Mouse (Mus musculus): Measurements from ENCODE around the gene Rnf216. TPM values are rescaled to one million over a fixed set of nuclear protein-coding genes. Genes with fewer than 3 reads are reported as not detected.

Rnf216 gene
- polyA plus RNA-seq, 1 experiment = 17.7 TPM

DNA sequence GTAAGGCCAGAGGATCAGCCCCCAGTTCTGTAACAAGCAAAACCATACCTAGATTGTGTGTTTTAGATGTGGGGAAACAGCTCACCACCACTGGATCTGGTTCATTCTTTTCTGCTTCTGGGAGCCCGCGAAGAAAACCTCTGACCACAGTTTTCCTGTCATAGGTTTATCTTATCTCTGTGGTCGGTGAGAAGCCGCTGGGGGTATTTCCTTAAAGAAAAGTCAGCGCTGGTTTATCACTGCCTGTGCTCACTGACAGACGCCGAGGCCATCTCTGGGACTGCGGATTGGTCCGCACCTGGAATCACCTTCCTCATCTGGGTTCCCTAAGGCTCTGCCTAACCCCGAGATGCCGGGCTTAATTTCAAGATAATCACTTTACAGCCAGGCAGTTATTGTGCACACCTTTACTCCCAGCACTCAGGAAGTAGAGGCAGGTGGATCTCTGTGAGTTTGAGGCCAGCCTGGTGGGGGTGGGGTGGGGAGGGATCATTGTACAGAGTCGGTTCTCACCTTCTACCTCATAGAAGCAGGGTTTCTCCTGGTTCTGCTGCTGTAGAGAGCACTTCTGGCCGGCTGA, 20.2 kb upstream of the Rnf216 start:
- H3K9me3 ChIP-seq = peaks cover 25% of the 10 kb centered on the region
- H3K4me3 ChIP-seq (replicated peaks) = no peak overlapping the region
- peaks cover 21% of the 10 kb centered on the region for H3K4me1 ChIP-seq
- TF ChIP-seq FLI1 (IDR thresholded peaks at IDR 0.05; ENCODE audit: low read length) = no peak
- peaks cover 71% of the 10 kb centered on the region for H3K27me3 ChIP-seq (replicated peaks)
- H3K36me3 ChIP-seq (replicated peaks; ENCODE audit: low read length) = no peaks in the 10 kb centered on the region

DNA sequence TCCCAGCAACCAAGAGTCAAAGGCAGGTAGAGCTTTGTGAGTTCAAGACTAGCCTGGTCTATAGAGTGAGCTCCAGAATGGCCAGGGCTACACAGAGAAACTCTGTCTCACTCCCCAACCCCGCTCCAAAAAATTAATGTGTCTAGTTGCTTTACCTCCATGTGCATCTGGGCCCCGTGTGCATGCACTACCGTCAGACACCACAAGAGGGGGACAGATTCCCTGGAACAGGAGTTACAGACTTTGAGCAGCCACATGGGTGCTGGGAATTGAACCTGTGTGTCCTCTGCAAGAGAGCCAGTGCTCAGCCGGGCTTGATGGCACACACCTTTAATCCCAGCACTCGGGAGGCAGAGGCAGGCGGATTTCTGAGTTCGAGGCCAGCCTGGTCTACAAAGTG, 17.5 kb upstream of the Rnf216 start:
- Histone ChIP-seq H3K9me3 (peaks cover 22% of the 10 kb centered on the region), H3K4me3 (replicated peaks) (no peak overlapping the region), H3K36me3 (replicated peaks; ENCODE audit: low read length) (no peaks in the 10 kb centered on the region), H3K27me3 (replicated peaks) (peaks cover 73% of the 10 kb centered on the region), H3K4me1 (peaks cover 18% of the 10 kb centered on the region)
- TF ChIP-seq FLI1 (IDR thresholded peaks at IDR 0.05; ENCODE audit: low read length) = no peak
- TF ChIP-seq GATA1 (IDR thresholded peaks at IDR 0.05; ENCODE audit: borderline replicate concordance, low read length) = no peak

DNA sequence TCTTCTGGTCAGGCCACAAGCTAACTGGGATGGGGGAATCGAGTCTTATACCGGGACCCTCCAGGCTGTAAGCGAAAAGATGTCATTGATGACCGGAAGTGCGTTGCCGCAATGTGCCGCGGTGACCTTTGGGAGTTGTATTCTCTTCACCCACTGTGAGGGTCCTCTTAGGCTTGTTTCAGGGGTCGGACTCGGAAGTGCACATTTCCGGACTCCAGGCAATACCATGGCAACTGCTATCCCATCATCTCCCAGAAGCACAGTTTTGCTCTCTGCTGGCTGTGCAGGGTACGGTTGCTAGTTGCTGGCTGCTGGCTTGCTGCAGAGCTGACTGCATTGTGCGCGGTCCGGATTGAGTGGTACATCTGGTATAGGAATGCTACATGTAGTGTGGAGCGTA, 16.3 kb upstream of the Rnf216 start:
- H3K27me3 ChIP-seq (replicated peaks) = peaks cover 79% of the 10 kb centered on the region
- peaks cover 11% of the 10 kb centered on the region for H3K4me1 ChIP-seq
- no peak overlapping the region for H3K4me3 ChIP-seq (replicated peaks)
- TF ChIP-seq FLI1 (IDR thresholded peaks at IDR 0.05; ENCODE audit: low read length) (no peak), GATA1 (IDR thresholded peaks at IDR 0.05; ENCODE audit: borderline replicate concordance, low read length) (no peak)
- H3K9me3 ChIP-seq = peaks cover 25% of the 10 kb centered on the region
- H3K36me3 ChIP-seq (replicated peaks; ENCODE audit: low read length) = no peaks in the 10 kb centered on the region

DNA sequence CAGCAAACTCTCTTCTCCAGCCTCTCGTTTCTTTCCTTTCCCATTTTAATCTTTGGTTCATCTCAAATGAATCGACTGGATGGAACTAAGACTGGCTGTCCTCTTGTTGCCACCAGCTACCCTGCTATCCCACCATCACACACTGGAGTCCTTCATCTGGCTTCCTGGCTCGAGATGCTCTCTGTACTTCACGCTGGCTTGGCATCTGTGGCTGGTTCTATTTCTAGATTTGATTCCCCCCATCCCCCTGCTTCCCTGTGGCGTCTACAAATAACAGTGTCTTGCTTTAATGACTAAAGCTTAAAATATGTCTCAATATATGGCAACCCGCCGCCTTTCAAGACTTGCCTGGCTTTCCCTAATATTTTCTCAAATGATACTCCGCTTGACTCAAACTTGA, 15.0 kb upstream of the Rnf216 start:
- Histone ChIP-seq H3K27me3 (replicated peaks) (peaks cover 81% of the 10 kb centered on the region), H3K36me3 (replicated peaks; ENCODE audit: low read length) (no peaks in the 10 kb centered on the region), H3K4me3 (replicated peaks) (no peak overlapping the region), H3K9me3 (peaks cover 21% of the 10 kb centered on the region), H3K4me1 (peaks cover 5% of the 10 kb centered on the region)
- no peak for TF ChIP-seq FLI1 (IDR thresholded peaks at IDR 0.05; ENCODE audit: low read length)
- no peak for TF ChIP-seq GATA1 (IDR thresholded peaks at IDR 0.05; ENCODE audit: borderline replicate concordance, low read length)

DNA sequence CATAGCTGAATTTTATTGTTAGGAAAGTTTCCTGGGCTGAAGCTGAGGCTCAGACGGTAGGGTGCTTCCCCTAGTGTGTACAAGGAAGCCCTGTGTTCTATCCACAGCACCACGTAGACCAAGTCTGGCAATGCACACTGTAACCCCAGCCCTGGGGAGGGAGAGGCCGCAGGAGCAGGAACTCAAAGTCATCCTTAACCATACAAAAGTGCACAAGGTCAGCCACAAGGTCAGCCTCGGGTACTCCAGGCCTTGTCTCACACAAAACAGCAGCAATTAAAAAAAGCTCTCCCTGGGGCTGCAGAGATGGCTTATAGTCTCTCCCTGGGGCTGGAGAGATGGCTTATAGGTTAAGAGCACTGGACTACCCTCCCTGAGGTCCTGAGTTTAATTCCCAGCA, 14.1 kb upstream of the Rnf216 start:
- Histone ChIP-seq H3K36me3 (replicated peaks; ENCODE audit: low read length) (no peaks in the 10 kb centered on the region), H3K4me3 (replicated peaks) (no peak overlapping the region), H3K4me1 (no peaks in the 10 kb centered on the region), H3K27me3 (replicated peaks) (peaks cover 83% of the 10 kb centered on the region), H3K9me3 (peaks cover 21% of the 10 kb centered on the region)
- TF ChIP-seq GATA1 (IDR thresholded peaks at IDR 0.05; ENCODE audit: borderline replicate concordance, low read length) = no peak
- TF ChIP-seq FLI1 (IDR thresholded peaks at IDR 0.05; ENCODE audit: low read length) = no peak

DNA sequence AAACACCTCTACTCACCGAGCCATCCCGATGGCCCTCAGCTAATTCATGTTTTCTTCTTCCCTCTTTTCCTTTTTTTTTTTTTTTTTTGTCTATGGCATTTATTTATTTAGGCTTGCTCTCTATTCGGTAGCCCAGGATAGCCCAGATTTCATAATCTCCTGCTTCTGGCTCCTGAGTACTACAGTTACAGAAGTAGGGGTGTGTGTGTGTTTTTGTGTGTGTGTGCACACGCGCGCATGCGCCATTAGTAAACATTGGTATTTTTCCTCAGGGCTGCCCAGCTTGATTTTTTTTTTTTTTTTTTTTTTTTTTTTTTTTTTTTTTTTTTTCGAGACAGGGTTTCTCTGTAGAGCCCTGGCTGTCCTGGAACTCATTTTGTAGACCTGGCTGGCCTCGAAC, 13.3 kb upstream of the Rnf216 start:
- TF ChIP-seq FLI1 (IDR thresholded peaks at IDR 0.05; ENCODE audit: low read length) (no peak), GATA1 (IDR thresholded peaks at IDR 0.05; ENCODE audit: borderline replicate concordance, low read length) (no peak)
- H3K4me1 ChIP-seq = no peaks in the 10 kb centered on the region
- no peaks in the 10 kb centered on the region for H3K36me3 ChIP-seq (replicated peaks; ENCODE audit: low read length)
- H3K4me3 ChIP-seq (replicated peaks) = no peak overlapping the region
- H3K9me3 ChIP-seq = peaks cover 21% of the 10 kb centered on the region
- peaks cover 87% of the 10 kb centered on the region for H3K27me3 ChIP-seq (replicated peaks)

DNA sequence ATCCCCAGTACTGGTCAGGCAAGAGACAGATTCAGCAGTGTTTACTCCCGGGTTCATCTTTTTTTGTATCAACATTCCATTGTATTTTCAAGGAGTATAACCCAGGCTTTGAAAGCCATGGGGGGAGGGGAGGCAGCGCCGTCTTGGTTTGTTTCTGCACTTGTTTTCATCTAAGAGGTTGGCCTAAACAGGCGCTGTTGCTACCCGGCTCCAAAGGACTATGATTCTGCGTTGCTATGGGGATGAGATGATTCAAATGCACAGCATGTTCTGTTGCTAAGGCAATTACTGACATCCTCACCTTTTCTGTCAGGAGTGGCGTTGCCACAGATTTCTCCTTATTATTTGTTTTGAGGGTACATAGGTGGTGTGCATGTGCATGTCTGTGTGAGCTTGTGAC, 12.8 kb upstream of the Rnf216 start:
- TF ChIP-seq FLI1 (IDR thresholded peaks at IDR 0.05; ENCODE audit: low read length) = no peak
- TF ChIP-seq GATA1 (IDR thresholded peaks at IDR 0.05; ENCODE audit: borderline replicate concordance, low read length) = no peak
- Histone ChIP-seq H3K9me3 (peaks cover 16% of the 10 kb centered on the region), H3K27me3 (replicated peaks) (peaks cover 85% of the 10 kb centered on the region)

DNA sequence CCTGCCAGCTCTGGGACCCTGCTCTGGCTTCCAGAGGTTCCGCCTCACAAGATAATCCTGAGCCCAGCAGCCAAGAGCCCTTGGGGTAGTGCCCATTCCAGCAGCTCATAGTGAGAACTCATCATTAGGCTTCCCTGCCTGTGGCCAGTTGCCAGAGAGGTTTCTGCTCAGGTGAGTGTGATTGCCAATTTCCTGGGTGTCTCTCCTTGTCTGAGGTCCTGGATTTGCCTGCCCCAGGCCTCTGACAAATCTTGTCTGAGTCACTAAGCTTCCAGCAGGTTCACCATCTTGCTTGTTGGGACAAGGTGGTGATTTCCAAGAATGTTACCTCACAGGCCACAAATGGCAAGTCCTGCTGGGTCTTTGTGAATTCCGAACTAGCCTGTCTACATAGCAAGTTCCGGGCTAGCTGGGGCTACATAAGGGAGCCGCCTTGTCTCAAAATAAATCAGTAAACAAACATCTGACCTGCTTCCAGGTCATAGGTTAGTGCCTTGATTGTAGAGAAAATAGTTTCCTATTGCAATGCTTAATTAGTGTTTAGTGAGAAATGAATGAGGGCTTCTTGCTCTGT, 12.1 kb upstream of the Rnf216 start:
- Histone ChIP-seq H3K4me1 (no peaks in the 10 kb centered on the region), H3K27me3 (replicated peaks) (peaks cover 87% of the 10 kb centered on the region), H3K36me3 (replicated peaks; ENCODE audit: low read length) (no peaks in the 10 kb centered on the region), H3K9me3 (peaks cover 11% of the 10 kb centered on the region), H3K4me3 (replicated peaks) (no peak overlapping the region)
- TF ChIP-seq GATA1 (IDR thresholded peaks at IDR 0.05; ENCODE audit: borderline replicate concordance, low read length) (no peak), FLI1 (IDR thresholded peaks at IDR 0.05; ENCODE audit: low read length) (no peak)

More for the DNA sequence above, 12.8 kb upstream of the Rnf216 start:
- no peaks in the 10 kb centered on the region for H3K36me3 ChIP-seq (replicated peaks; ENCODE audit: low read length)
- no peaks in the 10 kb centered on the region for H3K4me1 ChIP-seq
- H3K4me3 ChIP-seq (replicated peaks) = no peak overlapping the region

DNA sequence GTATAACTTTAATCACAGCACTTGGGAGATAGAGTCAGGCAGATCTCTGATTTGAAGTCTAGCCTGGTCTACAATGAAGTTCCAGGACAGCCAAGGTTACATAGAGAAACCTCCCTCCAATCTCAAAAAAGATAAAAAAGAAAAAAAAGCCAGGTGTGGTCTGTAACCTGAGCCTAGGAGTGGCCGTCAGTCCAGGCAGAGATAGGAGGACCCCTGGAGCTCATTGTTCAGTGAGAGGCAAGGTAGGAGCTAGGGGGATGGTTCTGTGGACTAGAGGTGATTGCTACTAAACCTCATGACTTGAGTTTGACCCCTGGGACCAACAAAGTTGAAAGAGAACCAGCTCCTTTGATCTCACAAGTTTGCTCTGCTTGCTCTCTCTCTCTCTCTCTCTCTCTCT, 9.9 kb upstream of the Rnf216 start:
- no peak for TF ChIP-seq GATA1 (IDR thresholded peaks at IDR 0.05; ENCODE audit: borderline replicate concordance, low read length)
- TF ChIP-seq FLI1 (IDR thresholded peaks at IDR 0.05; ENCODE audit: low read length) = no peak

DNA sequence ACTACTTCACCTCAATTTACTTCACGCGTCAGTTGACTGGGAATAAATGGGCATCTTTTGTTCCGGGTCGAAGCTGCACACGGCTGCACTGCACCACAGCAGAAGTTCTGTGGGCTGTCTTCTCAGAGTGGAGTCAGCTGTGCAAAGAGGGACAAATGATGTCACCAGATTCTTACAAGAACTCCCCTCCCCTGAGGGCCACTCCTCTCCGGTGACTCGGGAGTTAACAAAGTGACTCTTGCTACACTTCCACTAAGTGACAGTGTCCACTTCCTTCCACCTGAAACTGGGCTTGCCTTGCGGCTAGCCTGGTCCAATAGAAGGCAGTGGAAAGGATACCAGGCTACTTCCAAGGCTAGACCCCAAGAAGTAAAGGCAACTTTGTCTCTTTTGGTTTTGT, 9.3 kb upstream of the Rnf216 start:
- no peaks in the 10 kb centered on the region for H3K4me1 ChIP-seq
- H3K9me3 ChIP-seq = peaks cover 13% of the 10 kb centered on the region
- H3K4me3 ChIP-seq (replicated peaks) = no peak overlapping the region
- no peaks in the 10 kb centered on the region for H3K36me3 ChIP-seq (replicated peaks; ENCODE audit: low read length)
- TF ChIP-seq FLI1 (IDR thresholded peaks at IDR 0.05; ENCODE audit: low read length) (no peak), GATA1 (IDR thresholded peaks at IDR 0.05; ENCODE audit: borderline replicate concordance, low read length) (no peak)
- peaks cover 83% of the 10 kb centered on the region for H3K27me3 ChIP-seq (replicated peaks)

More for the DNA sequence above, 9.9 kb upstream of the Rnf216 start:
- Histone ChIP-seq H3K36me3 (replicated peaks; ENCODE audit: low read length) (no peaks in the 10 kb centered on the region), H3K27me3 (replicated peaks) (peaks cover 83% of the 10 kb centered on the region), H3K4me3 (replicated peaks) (no peak overlapping the region), H3K4me1 (no peaks in the 10 kb centered on the region), H3K9me3 (peaks cover 7% of the 10 kb centered on the region)

All from megakaryocyte, embryonic 14.5 days (primary cell).